Mouse (Mus musculus) lung, adult 2 months (tissue): ENCODE measurements at regions not wholly inside any gene's neighbourhood (a gene's known extent, or its start where the extent isn't known, plus 50 kb on each side); places are given as distances from the start of the nearest gene placed in this dataset.

Source experiments
- CTCF ChIP-seq: fragments of 200-500 bp; IDR thresholded peaks from 2 replicates; pipeline ENCODE4 v1.5.1; 2011; ENCODE audit warnings: mild to moderate bottlenecking, low read length, control low read depth; ENCODE audit not compliant: insufficient read depth
- POLR2A ChIP-seq: fragments of 200-500 bp; IDR thresholded peaks from 2 replicates; pipeline ENCODE4 v1.6.1; 2011; ENCODE audit warnings: low read depth, mild to moderate bottlenecking, control low read depth, low read length, borderline replicate concordance; ENCODE audit errors: extremely low read depth

DNA sequence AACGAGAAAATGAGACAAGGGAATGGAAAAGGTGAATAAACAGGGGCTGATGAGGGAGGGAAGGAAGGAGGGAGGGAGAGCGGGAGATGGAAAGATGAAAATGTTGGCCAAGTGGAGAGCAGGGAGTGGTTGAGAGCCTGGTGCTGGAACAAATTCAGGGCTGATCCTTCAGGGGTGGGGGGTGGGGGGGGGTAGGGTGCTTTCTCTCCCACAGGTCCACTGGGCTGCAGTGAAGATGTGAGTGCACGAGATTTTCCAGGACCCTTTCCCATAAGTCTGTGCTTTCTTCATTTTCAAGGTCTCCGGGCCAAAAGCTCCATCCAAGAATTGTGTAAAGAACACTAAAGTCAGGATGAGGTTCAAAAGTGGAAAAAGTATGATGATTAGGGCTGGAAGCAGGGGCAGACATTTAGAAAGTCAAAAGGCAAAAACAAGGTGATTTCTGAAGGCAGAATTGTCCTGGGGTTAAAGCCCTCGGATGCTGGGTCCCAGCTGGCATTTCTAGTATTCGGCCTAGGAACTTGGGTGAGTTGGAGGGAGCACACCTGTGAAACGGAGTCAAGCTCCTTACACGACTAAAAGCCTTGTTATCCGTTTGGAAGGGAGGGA, 74.5 kb upstream of the Boc start:
- TF ChIP-seq POLR2A (no peak), CTCF (no peak)
